Mouse (Mus musculus): ENCODE measurements around the gene Omt2b. TPM values are rescaled to one million over a fixed set of nuclear protein-coding genes. Genes with fewer than 3 reads are reported as not detected.

Gene Omt2b
- polyA plus RNA-seq, 1 experiment from 2014 or later: not detected

GRCm38 (mm10) chr9:78372827-78373504, 45.6 kb downstream of the Omt2b start:
- ATAC-seq (ENCODE audit: borderline replicate concordance, extremely low read depth, low FRiP score, low TSS enrichment): no peak
- Histone ChIP-seq H3K36me3 (no peaks in the 10 kb centered on the region), H3K4me1 (peaks cover 5% of the 10 kb centered on the region), H3K27ac (no peak overlapping the region), H3K4me3 (no peak overlapping the region), H3K4me2 (no peak overlapping the region), H3K9me3 (no peaks in the 10 kb centered on the region), H3K27me3 (no peaks in the 10 kb centered on the region), H3K9ac (no peak overlapping the region)
- WGBS: 64% methylated on average over 10 of the region's 10 CpGs

DNA sequence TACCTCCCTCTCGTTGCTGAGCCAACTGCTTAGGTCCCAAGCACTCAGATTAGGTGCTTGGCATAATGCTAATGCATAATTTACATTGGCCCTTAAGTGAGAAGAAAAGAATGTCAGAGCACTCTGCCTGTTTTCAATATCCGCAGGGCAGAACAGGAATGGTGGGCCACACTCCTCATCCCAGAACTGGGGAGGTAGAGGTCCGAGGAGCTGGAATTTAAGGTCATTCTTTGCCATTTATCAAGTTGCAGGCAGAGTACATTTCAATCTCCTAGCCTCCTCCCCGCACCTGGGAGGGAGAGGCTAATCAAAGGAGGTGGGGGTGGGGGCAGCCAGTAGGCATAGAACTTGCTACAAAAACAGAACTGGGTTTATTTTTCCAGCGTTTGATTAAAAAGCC, 47.0 kb downstream of the Omt2b start:
- no peak overlapping the region for H3K27ac ChIP-seq
- 30% methylated on average over 5 of the region's 5 CpGs for WGBS
- peaks cover 12% of the 10 kb centered on the region for H3K4me1 ChIP-seq
- ATAC-seq (ENCODE audit: borderline replicate concordance, extremely low read depth, low FRiP score, low TSS enrichment): no peak
- H3K27me3 ChIP-seq: peaks cover 2% of the 10 kb centered on the region; the same call in 1 of the 2 replicates
- no peaks in the 10 kb centered on the region for H3K9me3 ChIP-seq
- no peaks in the 10 kb centered on the region for H3K36me3 ChIP-seq
- H3K4me3 ChIP-seq: no peak overlapping the region
- H3K4me2 ChIP-seq: no peak overlapping the region
- no peak overlapping the region for H3K9ac ChIP-seq

DNA sequence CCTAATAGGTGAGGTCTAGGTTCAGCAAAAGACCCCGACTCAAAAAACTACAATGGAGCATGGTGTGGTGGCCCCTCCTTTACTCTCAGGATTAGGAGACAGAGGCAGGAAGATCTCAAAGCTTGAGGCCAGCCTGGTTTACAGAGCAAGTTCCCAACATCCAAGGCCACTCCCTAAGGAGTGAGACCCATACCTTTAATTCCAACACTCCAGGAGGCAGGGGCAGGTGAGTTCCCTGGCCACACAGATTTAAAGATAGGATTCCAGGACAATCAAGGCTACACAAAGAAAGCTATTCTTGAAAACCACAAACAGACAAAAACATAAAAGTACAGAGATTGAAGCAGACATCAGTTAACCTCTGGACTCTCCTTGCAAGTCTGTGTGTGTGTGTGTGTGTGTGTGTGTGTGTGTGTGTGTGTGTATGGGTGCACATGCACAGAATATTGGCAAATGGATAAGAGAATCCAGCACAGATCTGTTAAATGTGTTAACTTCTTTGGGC, 47.5 kb downstream of the Omt2b start:
- Histone ChIP-seq H3K27me3 (peaks cover 5% of the 10 kb centered on the region; the same call in 1 of the 2 replicates), H3K27ac (no peak overlapping the region), H3K4me2 (no peak overlapping the region), H3K4me1 (peaks cover 12% of the 10 kb centered on the region), H3K4me3 (no peak overlapping the region), H3K9ac (no peak overlapping the region), H3K9me3 (no peaks in the 10 kb centered on the region), H3K36me3 (no peaks in the 10 kb centered on the region)
- 90% methylated on average over 1 of the region's 1 CpGs for WGBS
- no peak for ATAC-seq (ENCODE audit: borderline replicate concordance, extremely low read depth, low FRiP score, low TSS enrichment)

DNA sequence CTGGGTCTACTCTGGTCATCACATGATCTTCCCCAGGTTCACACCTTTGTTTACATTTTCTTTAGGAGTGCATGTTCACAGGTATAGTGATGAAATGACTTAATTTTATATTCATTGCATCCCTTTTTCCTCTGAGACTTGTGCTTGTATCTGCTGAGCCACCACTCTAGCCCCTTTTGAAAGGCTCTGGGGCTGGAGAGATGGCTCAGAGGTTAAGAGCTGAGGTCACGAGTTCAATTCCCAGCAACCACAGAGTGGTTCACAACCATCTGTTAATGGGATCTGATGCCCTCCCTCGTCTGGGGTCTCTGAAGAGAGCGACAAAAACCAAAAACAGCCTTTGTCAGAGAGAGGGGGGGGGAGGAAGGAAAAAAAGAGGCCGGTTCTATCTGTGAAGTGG, 48.1 kb downstream of the Omt2b start:
- no peak overlapping the region for H3K27ac ChIP-seq
- ATAC-seq (ENCODE audit: borderline replicate concordance, extremely low read depth, low FRiP score, low TSS enrichment): no peak
- 66% methylated on average over 4 of the region's 4 CpGs for WGBS
- no peak overlapping the region for H3K4me2 ChIP-seq
- H3K27me3 ChIP-seq: peaks cover 5% of the 10 kb centered on the region; the same call in 1 of the 2 replicates
- no peaks in the 10 kb centered on the region for H3K36me3 ChIP-seq
- H3K4me1 ChIP-seq: peaks cover 12% of the 10 kb centered on the region
- H3K9me3 ChIP-seq: no peaks in the 10 kb centered on the region
- no peak overlapping the region for H3K4me3 ChIP-seq
- no peak overlapping the region for H3K9ac ChIP-seq

DNA sequence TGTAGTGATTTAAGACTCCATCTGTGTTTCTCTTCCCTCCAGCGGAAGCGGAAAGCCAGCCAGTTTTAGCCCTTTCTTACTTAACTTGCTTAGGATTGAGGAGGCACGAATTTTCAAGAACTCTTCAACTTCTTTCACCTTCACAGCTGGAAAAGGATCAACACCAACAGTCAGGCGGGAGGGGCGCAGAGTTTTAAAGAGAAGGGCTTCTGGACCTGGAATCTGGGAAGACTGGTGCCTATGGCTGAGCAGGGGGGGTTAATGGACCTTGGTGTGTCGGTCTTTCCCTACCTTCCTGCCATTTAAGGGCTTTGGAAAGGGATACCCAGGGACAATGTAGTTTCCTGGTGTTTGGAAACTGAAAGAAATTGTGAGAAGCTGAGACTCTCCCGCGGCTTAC, 50.2 kb downstream of the Omt2b start:
- Histone ChIP-seq H3K4me3 (peak overlapping the region; percentile 21; the same call in 1 of the 2 replicates), H3K9me3 (no peaks in the 10 kb centered on the region), H3K4me2 (peak overlapping the region; percentile 60), H3K36me3 (no peaks in the 10 kb centered on the region), H3K4me1 (peaks cover 12% of the 10 kb centered on the region), H3K9ac (no peak overlapping the region), H3K27me3 (peaks cover 5% of the 10 kb centered on the region; the same call in 1 of the 2 replicates), H3K27ac (no peak overlapping the region)
- WGBS: 35% methylated on average over 8 of the region's 8 CpGs
- no peak for ATAC-seq (ENCODE audit: borderline replicate concordance, extremely low read depth, low FRiP score, low TSS enrichment)

- Histone ChIP-seq H3K9ac (0 out of 2 replicates have a peak within 1 kb of the TSS, but pooled peaks have one; percentile 4), H3K27me3 (peaks cover 5% of the 10 kb centered on the region; the same call in 1 of the 2 replicates), H3K4me1 (peaks cover 12% of the 10 kb centered on the region), H3K9me3 (no peaks in the 10 kb centered on the region), H3K27ac (no peak within 1 kb of the TSS), H3K4me3 (peak within 1 kb of the TSS; percentile 21), H3K36me3 (no peaks in the 10 kb centered on the region), H3K4me2 (peak within 1 kb of the TSS; percentile 60)
- WGBS: 5% methylated on average over 23 of the region's 23 CpGs
- ATAC-seq (ENCODE audit: borderline replicate concordance, extremely low read depth, low FRiP score, low TSS enrichment): peak; percentile 68; the same call in 1 of the 2 replicates
Observed at GRCm38 (mm10) chr9:78378113-78378785, 50.9 kb downstream of the Omt2b start, which contains the start of gene Ooep. Gene Ooep, minus strand, starts transcription at chr9:78378725.

Other genes with a start within 250 kb of the Omt2b start
- gene Fbxo9, start 218.5 kb upstream of the Omt2b start, polyA plus RNA-seq (2015; fragmentation: Nextera tagmentation; extraction: Ambion mirVana): 41.6 and 46.8 TPM in 2 replicates
- 17.5 and 19.1 TPM in 2 replicates for gene Ick, start 218.4 kb upstream of the Omt2b start, polyA plus RNA-seq (2015; fragmentation: Nextera tagmentation; extraction: Ambion mirVana)
- gene Gsta4, start 144.8 kb upstream of the Omt2b start, polyA plus RNA-seq (2015; fragmentation: Nextera tagmentation; extraction: Ambion mirVana): 71.6 and 77.3 TPM in 2 replicates
- gene Gsta1, start 96.9 kb upstream of the Omt2b start, polyA plus RNA-seq (2015; fragmentation: Nextera tagmentation; extraction: Ambion mirVana): 0.30 TPM in 1 of 2 replicates, not detected in the other
- gene Gm3776, start 70.5 kb upstream of the Omt2b start, polyA plus RNA-seq (2015; fragmentation: Nextera tagmentation; extraction: Ambion mirVana): not detected in 2 replicates
- not detected in 2 replicates for gene Gm10639, start 37.7 kb upstream of the Omt2b start, polyA plus RNA-seq (2015; fragmentation: Nextera tagmentation; extraction: Ambion mirVana)
- gene Omt2a, start 12.8 kb upstream of the Omt2b start, polyA plus RNA-seq (2015; fragmentation: Nextera tagmentation; extraction: Ambion mirVana): not detected in 2 replicates
- 0.79 and 1.1 TPM in 2 replicates for gene Gsta2, start 28.2 kb downstream of the Omt2b start, polyA plus RNA-seq (2015; fragmentation: Nextera tagmentation; extraction: Ambion mirVana)
- gene Dppa5a, start 40.6 kb downstream of the Omt2b start, polyA plus RNA-seq (2015; fragmentation: Nextera tagmentation; extraction: Ambion mirVana): not detected in 2 replicates
- gene Ooep, start 51.1 kb downstream of the Omt2b start, polyA plus RNA-seq (2015; fragmentation: Nextera tagmentation; extraction: Ambion mirVana): 2.9 and 3.0 TPM in 2 replicates
- 0.16 and 0.17 TPM in 2 replicates for gene Ddx43, start 68.2 kb downstream of the Omt2b start, polyA plus RNA-seq (2015; fragmentation: Nextera tagmentation; extraction: Ambion mirVana)
- gene Cgas, start 115.6 kb downstream of the Omt2b start, polyA plus RNA-seq (2015; fragmentation: Nextera tagmentation; extraction: Ambion mirVana): 2.6 and 3.0 TPM in 2 replicates
- gene Mto1, start 120.6 kb downstream of the Omt2b start, polyA plus RNA-seq (2015; fragmentation: Nextera tagmentation; extraction: Ambion mirVana): 21.0 and 24.3 TPM in 2 replicates
- gene Gm17324, start 121.2 kb downstream of the Omt2b start, polyA plus RNA-seq (2015; fragmentation: Nextera tagmentation; extraction: Ambion mirVana): 0.56 and 0.94 TPM in 2 replicates
- gene Eef1a1, start 161.6 kb downstream of the Omt2b start, polyA plus RNA-seq (2015; fragmentation: Nextera tagmentation; extraction: Ambion mirVana): 4,575 and 4,632 TPM in 2 replicates